Mouse (Mus musculus) layer of hippocampus, adult 8-10 months (tissue): ENCODE measurements around the gene Ddn. TPM values are rescaled to one million over a fixed set of nuclear protein-coding genes. Genes with fewer than 3 reads are reported as not detected.
"Not testable (repeated sequence)": the region's sequence is repeated elsewhere in the genome, so short reads cannot be mapped to it uniquely, and the experiment has no call there.

ENCODE experiments used
- DNase-seq, 2 experiments: peaks; one replicate each; pipeline ENCODE4 v3.0.0; 2022; ENCODE audit warnings: low spot score in 2 of 2
- total RNA-seq, 4 experiments: library from RNA; stranded (reverse); gene quantifications; 2 replicates each; pipeline ENCODE4 v1.2.4; 2022

The Ddn gene
- total RNA-seq, 4 experiments from 2014 or later, result 1,258 to 1,383 (median 1,345) TPM

DNA sequence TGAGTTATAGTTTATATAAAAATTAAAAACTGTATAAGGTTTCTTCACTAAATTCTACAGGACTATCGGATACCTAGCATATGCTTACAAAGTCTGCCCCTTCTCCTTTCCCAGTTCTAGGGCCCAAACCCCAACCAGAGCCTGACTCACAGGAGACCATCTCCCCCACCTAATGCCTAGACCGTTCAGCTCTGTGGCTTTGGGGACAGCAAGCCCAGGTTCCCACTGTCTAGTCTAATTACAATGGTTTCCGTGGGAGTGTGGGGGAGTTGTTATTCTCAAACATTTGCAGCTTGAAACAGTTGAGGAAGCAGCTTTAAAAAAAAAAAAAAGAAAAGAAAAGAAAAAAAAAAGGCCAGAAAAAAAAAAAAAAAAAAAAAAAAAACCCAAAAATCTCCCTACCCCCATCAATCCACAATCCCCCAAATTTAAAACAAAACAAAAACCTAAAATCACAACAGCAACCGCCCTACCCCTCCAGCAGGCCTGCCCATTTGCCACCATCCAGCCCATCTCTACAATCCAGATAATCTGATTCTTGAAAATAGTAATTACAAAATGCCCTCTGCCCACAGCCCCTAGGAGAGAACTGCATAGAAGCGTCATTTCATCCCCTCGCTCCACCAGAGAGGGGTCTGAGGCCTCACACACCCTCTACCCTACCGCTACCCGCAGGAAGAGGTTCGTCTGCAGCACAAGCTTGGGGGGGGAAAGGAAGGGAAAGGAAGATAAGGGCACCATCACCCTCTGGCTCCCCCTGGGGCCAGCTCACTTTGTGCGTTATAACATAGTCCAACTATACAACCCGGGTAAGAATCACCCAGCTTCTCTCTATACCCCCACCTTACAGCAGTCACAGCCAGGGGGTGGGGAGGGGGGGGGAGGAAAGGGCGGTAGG lies 23.1 kb upstream of the Ddn start:
- DNase-seq, result no peak

DNA sequence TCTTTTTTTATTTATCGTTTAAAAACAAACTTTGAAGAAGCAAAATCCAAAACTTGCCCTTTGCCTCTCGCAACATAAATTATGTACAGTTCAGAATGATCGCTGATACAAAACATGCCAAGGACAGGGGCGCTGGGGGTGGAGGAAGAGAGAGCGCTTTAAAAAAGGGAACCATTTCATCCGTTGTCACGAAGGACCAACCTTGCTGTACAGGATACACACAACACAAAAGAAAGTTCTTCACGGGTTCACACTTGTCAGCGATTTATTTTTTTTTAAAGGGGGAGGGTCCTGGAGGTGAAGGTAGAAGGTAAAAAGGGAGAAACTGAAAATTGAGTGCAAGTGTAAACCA lies 22.4 kb upstream of the Ddn start:
- DNase-seq, result no peak

DNA sequence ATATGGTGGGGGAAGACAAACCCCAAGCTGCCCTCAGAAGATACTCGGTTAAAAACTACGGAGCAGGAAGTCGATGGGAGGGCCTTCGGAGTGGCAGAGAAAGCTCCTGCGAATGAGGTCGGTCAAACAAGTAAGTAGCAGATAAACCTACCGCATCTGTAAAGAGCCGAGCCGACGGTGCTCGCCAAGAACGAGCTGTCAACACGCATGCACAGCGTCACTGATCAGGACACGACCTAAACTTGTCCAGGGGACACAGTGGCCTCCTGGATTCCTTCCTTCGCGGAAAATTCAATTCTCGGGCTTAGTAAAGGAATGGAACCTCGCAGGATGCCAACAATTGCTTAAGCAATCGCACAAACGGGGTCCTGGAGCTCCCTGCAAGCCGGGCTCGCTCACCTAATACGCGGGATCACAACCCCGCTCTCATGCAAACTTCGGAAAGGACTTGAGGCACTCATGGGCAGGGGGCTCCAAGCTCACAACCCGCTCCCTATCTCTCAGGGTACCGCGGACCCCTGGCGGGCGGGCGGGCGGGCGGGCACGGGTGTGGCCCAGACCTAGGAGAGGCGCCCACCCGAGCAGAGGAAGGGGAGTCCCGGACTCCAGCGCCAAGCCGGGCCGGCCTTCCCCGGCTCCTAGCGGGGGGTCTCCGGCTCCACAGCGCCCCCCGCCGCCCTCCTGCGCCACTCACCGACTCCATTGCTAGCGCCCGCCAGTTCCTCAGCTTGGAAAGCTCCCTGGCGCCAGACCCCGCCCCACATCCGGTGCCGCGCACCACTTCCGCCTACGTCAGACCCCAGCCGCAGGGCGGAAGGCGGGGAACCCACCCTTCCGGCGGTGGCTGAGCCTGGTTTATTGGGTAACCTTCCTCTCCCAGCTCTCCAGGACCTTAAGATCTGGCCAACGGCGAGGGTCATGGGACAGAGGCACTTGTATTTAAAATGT lies 21.7 kb upstream of the Ddn start, which contains the start of gene Prkag1:
TSS of gene Prkag1 (minus strand) at position 786 of the 948 bp plus-strand sequence.
- peak; percentile 89 to 92 for DNase-seq

DNA sequence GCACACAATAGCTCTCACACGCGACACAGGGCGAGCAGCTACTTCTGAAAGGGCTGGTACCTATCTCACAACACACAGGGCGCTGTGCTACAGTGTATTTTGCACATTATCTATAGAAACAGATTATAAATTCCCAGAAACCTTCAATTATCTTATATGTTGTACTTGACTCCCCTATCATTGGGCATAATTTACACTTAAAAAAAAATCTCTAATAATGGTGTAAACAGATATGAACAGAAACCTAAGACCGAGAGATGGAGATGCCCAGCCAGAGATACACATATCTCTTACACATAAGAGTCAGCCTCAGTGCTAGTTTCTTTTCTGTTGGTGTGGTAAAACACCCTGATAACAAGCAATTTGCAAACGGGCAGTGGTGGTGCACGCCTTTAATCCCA lies 18.3 kb upstream of the Ddn start:
- no peak for DNase-seq

DNA sequence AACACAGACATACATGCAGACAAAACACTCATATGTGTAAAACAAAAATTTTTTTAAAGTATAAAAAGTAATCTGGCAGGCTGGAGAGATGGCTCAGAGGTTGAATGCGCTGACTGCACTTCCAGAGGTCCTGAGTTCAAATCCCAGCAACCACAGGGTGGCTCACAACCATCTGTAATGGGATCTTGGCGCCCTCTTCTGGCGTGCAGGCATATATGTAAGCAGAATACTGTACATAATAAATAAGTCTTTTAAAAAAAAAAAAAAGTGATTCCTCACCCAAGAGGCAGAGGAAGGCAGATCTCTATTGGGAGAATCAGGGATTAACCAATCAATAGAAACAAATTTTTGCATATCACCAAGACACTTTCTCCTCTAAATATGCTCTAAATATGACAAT lies 14.1 kb upstream of the Ddn start:
- no peak for DNase-seq

DNA sequence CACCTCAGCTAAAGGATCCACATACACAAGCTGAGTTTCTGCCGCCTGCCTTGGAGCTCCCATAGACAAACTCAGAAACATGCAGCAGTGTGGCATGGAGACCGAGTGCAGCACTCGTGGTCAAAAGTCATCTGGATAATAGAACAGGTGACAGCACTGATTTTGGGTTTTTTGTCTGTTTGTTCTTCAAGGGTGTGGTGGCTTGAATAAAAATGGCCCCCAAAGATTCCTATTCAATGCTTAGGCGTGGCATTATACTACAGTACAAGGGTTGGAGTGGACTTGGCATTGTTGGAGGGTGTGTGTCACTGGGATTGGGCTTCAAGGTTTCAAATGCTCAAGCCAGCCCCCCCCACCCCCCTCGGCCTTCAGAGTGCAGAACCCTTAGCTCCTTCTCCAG lies 12.9 kb upstream of the Ddn start:
- no peak for DNase-seq

DNA sequence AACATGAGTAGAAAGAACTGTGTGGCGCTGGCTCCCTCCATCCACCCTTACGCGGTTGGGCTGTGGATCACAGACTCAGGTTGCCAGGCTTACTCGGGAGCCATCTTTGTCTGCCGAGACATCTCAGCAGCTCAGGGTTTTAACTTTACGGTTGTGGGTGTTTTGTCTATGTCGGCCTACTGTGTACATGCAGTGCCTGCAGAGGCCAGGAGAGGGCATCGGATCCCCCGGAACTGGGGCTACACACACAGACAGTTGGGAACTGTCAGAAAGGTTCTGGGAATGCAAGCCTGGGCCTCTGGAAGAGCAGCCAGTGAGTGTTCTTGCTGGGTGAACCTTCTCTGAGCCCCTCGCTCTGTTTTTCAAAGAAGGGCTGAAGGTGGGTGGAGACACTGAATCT lies 12.1 kb upstream of the Ddn start:
- DNase-seq, result no peak

DNA sequence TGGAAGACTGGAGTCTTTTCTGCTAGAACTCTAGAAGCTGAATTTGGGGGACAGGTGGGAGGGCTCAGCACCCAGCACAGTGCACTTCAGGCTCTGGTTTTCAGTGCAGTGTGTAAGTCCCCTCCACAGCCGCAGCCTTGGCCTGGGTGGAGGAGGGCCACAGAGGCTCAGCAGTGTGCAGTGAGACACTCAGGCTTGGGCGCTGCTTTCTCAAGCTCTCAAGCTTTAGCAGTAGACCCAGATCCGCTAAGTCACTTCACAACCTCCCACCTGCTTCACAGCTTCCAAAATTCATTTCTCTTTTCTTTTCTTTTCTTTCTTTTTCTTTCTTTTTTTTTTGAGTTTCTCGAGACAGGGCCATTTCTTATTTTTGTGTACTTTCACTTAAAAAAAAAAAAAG lies 11.6 kb upstream of the Ddn start:
- DNase-seq, result no peak

DNA sequence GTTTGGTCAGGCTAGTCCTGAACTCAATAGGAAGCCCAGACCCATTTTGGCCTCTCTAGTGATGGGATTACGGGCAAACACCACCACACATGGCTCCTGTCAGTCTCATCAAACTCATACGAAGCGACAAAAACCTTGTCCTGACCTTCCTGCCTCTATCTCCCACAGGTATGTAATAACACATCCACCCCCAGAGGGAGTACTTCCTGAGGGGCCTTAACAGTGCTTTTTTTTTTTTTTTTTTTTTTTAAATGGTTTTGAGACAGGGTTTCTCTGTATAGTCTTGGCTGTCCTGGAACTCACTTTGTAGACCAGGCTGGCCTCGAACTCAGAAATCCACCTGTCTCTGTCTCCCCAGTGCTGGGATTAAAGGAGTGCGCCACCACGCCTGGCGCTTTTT lies 8.9 kb upstream of the Ddn start:
- DNase-seq, result no peak

DNA sequence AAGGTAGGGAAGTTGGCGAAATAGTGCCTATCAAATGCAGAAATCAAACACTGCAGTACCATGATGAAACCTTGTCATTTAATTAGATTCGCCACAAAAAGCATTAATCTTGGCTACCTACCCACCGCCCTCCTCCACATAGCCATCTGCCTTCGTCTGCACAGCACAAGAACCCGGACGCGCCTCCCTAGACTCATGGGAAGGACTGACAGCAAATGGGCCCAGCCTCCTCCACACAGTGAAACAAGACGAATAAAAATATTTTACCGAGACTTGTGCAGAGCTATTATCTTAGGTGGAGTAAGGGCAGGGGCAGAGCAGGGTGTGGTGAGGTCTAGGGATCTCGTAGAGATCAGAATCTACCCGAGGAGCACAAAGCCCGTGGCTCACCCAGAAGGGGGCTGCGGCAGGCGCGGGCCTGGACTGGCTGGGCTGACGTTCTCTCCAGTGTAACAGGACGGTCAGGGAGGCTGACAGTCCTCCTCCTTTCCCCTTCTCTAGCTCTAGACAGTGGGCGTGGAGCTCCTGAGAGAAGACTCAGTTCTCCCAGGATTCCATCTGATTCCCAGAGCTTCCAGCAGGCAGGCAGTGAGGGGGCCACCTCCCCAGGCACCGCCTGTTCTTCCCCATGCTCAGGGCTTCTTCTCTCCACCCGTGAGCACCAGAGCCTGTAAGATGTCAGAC lies 3.6 kb upstream of the Ddn start:
- peak; percentile 85 to 88 for DNase-seq

DNA sequence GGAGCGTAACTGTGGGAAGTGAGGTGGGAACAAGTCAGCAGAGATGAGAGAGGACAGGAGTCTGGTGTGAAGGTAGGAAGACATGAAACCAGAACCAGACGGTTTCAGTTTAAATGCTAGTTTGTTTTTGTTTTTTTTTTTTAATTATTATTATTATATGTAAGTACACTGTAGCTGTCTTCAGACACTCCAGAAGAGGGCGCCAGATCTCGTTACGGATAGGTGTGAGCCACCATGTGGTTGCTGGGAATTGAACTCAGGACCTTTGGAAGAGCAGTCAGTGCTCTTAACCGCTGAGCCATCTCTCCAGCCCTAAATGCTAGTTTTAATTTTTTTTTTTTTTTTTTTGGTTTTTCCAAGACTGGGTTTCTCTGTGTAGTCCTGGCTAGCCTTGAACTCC lies 922 bp upstream of the Ddn start:
- not testable (repeated sequence) for DNase-seq

DNA sequence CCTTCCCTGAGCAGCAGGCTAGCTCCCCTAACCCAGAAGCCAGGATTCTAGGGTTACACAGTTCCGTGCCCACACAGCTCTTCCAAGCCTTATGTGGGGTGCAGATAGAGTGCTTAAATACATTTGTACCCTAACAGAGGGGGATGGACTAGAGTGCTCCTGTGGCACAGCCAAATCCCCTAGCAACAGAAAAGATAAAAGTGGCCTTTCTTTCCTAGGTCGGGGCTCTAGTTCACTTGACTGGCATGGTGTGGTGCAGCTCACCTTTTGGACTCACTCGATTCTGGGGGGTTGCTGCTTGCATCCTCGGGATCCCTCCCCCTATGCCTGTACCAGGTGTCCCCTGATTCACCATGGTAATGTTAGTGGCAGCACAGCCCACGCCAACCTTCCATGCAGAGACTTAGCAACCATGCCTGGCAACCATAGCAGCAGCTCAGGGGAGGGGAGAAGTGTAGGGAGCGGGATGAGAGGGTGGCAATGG lies 597 bp downstream of the Ddn start:
- peak; percentile 87 to 92 for DNase-seq

DNA sequence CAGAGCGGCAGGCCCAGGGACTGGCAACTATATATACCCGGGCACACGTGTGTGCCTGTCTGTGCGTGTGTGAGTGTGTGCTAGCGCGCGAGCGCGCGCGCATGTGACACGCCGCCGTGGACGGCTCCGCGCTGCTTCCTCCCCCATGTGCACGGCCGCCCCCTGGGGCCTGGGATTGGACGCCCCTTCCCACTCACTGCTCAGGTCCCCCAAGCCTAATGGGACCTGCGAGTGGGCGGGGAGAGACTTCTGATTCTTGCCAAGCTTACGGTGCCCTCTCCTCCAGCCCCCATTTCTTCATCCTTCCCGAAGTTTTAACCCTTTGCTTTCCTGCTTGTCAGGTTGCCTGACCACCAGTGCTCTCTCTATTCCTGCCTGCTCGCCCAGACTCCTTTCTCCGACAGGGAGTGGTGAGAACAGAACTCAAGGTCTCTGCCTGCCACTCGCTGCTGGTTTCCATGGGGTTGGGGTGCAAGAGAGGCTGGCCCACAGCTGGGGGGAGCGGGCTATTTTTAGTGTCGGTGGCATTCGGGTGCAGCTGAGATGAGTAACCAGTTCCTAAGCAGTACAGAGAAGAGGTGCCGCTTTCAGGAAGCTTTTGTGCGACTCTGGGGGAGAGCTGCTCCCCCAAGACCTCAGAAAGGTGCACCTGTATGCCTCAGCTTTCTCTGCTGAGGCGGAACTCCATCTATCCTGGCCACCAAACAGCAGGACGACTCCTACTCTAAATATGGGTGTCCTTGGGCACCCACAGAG lies 1.2 kb downstream of the Ddn start:
- peak; percentile 78 to 83 for DNase-seq

DNA sequence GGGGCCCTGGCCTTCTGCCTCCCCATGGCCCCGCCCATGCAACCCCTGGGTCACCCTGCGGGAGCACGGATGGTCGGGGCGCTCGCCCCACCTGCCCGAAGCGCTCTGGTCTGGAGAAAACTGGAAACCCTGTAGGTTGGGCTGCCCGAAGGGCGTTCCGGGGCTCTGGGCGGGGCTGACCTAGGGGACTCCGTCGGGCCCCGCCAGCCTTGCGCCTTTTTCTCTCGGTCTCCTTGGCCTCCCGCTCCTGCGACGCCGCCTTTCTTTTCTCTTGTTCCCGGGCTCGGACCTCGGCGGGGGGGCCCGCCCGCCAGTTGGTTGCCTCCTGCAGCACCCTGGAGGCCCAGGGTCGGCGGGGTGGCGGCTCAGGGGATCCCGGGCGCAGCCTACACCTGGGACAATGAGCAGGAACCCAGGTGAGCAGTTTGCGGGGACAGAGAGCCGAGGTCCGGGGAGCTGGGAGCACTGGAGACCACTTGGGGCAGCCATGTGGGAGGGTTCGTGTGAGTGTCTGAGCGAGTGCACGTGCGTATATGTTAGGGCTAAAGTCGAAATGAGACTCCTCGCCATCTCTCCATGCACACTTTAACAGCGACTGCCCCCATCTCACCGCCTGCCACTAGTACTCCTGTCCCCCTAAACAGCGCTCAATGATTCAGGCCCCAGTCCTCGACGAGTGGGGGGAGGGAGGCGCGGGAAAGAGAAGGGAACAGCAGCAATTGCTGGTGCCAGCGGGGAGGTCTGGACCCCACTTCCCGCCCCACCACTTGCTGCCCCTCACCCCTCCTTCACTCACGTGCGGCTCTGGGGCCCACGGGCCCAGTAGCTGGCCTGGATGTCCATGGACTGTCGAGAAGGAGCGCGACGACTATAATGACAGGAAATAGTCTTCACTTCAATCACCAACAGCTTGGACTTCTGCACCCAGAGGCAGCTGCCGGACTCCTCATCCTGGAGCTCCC lies 2.2 kb downstream of the Ddn start:
- DNase-seq, result no peak

DNA sequence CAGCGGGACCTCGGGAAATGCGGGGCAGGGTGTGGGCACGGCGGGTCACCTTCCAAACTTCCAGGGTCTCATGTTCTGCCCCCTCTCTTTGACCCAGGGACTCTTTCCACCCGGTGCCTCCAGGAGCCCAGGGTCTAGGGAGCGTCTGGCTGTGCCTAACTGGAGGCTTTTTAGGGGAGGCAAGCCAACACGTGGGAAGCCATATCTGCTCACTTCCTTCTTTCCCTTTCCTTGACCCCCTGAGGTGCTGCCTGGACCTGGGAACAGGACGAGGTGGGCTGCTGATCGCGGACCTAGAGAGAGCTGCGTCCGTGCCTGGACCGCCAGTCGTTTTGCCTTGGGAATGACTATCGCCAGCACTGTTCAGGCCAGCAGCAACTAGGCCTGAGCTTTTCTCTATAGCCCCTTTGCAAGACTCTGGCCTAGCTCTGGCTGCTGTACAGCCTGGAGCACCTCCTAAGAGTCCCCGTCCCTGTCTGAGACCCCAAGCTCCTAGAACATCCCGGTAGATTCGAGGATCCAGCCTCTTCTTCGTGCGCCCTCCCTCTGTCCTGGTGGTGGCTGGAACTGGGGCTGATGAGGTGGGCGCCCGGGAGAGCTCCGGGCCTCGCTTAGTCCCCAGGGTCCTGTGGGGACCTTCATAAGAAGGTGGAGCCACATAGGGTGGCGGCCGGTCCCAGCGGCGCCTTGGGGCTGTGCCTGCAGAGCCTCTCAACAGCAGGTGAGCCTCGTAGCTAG lies 3.0 kb downstream of the Ddn start:
- DNase-seq, result no peak

DNA sequence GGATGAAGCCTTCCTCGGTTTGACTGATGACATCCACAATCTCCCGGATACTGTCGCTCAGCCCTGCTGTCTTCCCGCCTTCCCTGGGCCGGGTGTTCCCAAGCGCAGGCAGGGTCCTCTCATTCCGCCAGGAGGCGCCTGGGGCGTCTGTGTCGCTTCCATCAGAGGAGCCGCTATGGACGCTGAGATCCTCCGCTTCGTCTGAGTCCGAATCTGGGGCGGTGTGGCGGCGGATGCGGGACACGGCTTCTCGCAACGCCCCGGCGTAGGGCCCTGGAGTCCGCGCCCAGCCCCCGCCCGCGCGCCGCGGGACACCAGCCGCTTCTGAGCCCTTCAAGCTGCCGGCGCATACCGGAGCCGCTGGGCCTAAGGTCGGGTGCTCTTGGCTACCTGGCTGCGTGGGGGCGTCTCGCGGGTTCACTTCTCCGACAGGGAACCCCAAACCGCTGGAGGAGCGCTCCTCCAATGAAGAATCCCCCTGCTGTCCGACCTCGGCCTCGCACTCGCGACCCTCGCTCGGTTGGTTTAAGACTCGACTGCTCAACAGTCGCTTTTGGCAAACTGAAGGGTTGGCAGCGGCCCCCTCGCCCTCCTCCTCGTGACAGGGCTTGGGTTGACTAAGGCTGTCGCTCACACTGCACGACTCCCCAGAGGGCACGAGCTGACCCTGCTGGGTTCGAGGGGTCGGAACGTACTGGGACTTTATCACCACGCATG lies 3.8 kb downstream of the Ddn start:
- DNase-seq, result peak; percentile 65 to 77

DNA sequence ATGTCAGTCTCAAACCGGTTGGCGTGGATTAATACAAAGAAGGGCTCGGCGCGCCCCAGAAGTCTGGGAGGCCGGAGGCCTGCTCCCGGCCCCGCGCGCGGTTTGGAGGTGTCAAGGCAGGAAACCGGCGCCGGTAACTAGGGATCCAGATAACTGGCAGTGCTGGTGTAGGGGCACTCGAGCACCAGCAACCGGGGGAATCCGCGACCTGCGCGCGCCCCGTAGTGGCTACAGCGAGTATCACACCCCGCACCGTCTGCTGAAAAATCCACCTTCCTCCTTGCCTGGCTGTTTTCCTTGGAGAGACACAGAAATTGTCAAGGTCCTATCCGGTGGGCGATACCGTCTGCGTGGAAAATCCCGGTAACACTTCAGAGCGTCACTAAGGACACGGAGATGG lies 5.2 kb downstream of the Ddn start:
- peak; percentile 79 to 92 for DNase-seq

DNA sequence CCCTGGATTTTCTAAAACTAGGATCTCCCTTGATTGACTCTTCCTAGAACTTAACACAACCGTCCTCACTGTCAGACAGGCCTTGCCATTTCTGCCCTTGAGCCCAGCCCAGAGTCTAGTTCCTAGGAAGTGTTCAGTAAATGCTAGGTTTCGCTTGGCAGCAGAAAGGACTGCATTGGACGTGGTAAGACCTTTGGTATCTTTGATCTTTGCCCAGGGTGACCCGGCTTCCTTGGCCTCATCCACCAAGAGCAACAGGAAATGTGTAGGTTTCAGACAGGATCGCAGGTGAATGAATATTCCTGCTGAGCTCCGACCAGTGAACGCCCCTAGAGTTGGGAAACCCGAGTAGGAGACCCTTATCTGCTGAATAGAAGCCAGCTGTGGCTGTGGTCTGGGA lies 6.4 kb downstream of the Ddn start:
- DNase-seq, result no peak
